Comparison of ENCODE assay signal across 1 mouse cellular context in the genomic region with DNA sequence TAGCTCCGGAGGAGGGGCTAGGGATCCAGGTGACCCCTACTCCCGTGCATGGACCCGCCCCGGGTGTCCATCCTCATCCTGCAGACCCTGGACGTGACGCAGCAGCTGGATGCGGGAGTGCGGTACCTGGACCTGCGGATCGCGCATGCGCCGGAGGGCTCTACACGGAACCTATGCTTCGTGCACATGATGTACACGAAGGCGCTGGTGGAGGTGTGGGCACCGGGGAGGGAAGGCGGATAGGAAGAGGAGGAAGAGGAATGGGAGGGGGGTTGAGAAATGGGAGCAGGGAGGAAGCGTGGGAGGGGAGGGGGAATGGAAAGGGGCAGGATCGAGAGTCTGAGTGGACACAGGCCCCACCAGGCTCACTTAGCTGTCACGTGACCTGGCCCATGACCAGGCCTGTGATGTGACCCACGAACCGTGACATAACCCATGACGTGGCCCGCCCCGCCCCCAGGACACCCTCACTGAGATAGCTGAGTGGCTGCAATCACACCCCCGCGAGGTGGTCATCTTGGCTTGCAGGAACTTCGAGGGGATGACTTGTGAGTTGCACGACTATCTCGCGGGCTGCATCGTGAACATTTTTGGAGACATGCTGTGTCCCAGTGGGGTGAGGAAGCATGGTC.
TF ChIP-seq lines count a peak whose summit lies in the region.

No protein-coding gene starts in this region.

TF ChIP-seq in ES-E14, 5 proteins besides CTCF, POLR2A, EP300 and RAD21 (continued from another document):
- no peak for TF ChIP-seq MAFK (IDR thresholded peaks at IDR 0.05; ENCODE audit: insufficient read depth, low read depth, low read length)
- no peak for TF ChIP-seq ZNF384 (IDR thresholded peaks at IDR 0.05; ENCODE audit: low read depth, low read length)
